Mouse (Mus musculus) 416B (cell line): Measurements from ENCODE around the gene Myl7.
A peak's percentile ranks its signal among the peaks of the same experiment; 100 is the strongest.
"Not testable (repeated sequence)": the region's sequence is repeated elsewhere in the genome, so short reads cannot be mapped to it uniquely, and the experiment has no call there.

Source experiments
- DNase-seq: peaks from one replicate; pipeline ENCODE4 v3.0.0; 2011; ENCODE audit warnings: low read depth

Myl7 gene

GRCm38 (mm10) chr11:5898531-5898930, at the start of gene Myl7:
Gene Myl7 (minus strand): TSS chr11:5898782.
- no peak for DNase-seq

GRCm38 (mm10) chr11:5947796-5948195, 49.2 kb upstream of the Myl7 start:
- DNase-seq = no peak

GRCm38 (mm10) chr11:5945096-5945495, 46.5 kb upstream of the Myl7 start:
- peak; percentile 70 for DNase-seq

- DNase-seq = no peak
These were observed 44.4 kb upstream of the Myl7 start for GRCm38 (mm10) chr11:5942966-5943365.

GRCm38 (mm10) chr11:5934531-5934930, 35.9 kb upstream of the Myl7 start:
- not testable (repeated sequence) for DNase-seq

GRCm38 (mm10) chr11:5931947-5932346, 33.4 kb upstream of the Myl7 start:
- DNase-seq = peak; percentile 41

GRCm38 (mm10) chr11:5930578-5930977, 32.0 kb upstream of the Myl7 start:
- DNase-seq = no peak

GRCm38 (mm10) chr11:5926696-5927220, 28.2 kb upstream of the Myl7 start:
- no peak for DNase-seq

- DNase-seq = no peak
These were observed 26.1 kb upstream of the Myl7 start for GRCm38 (mm10) chr11:5924699-5925098.

GRCm38 (mm10) chr11:5920323-5920960, 21.9 kb upstream of the Myl7 start:
- DNase-seq = peak; percentile 8

GRCm38 (mm10) chr11:5919606-5920005, 21.0 kb upstream of the Myl7 start:
- DNase-seq = no peak

GRCm38 (mm10) chr11:5918111-5918510, 19.5 kb upstream of the Myl7 start:
- no peak for DNase-seq

GRCm38 (mm10) chr11:5916178-5916548, 17.6 kb upstream of the Myl7 start:
- DNase-seq = no peak

GRCm38 (mm10) chr11:5915429-5916177, 17.0 kb upstream of the Myl7 start:
- DNase-seq = no peak

GRCm38 (mm10) chr11:5914940-5915339, 16.4 kb upstream of the Myl7 start:
- no peak for DNase-seq

GRCm38 (mm10) chr11:5913936-5914335, 15.4 kb upstream of the Myl7 start:
- DNase-seq = no peak

GRCm38 (mm10) chr11:5913256-5913655, 14.7 kb upstream of the Myl7 start:
- no peak for DNase-seq

- peak; percentile 71 for DNase-seq
These were observed 14.1 kb upstream of the Myl7 start for GRCm38 (mm10) chr11:5912635-5913034.

- no peak for DNase-seq
These were observed 10.1 kb upstream of the Myl7 start for GRCm38 (mm10) chr11:5908642-5909041.

GRCm38 (mm10) chr11:5907096-5907495, 8.5 kb upstream of the Myl7 start:
- no peak for DNase-seq

- no peak for DNase-seq
These were observed 7.4 kb upstream of the Myl7 start for GRCm38 (mm10) chr11:5905778-5906518.

GRCm38 (mm10) chr11:5904871-5905270, 6.3 kb upstream of the Myl7 start:
- DNase-seq = no peak

GRCm38 (mm10) chr11:5904357-5904756, 5.8 kb upstream of the Myl7 start:
- DNase-seq = no peak
